Mouse (Mus musculus) erythroblast, adult 5-6 weeks (primary cell): Measurements from ENCODE around the gene Stard7. TPM values are rescaled to one million over a fixed set of nuclear protein-coding genes. Genes with fewer than 3 reads are reported as not detected.
"Not testable (repeated sequence)": the region's sequence is repeated elsewhere in the genome, so short reads cannot be mapped to it uniquely, and the experiment has no call there.

Experiments used
- ATAC-seq: replicated peaks from 2 replicates; pipeline ENCODE4 v1.8.0; 2016; ENCODE audit warnings: moderate number of reproducible peaks, mild to moderate bottlenecking, moderate TSS enrichment, inconsistent platforms; ENCODE audit not compliant: poor library complexity, low FRiP score, severe bottlenecking
- total RNA-seq, 2 experiments: library from RNA; stranded (forward) in 1 of 2; stranded (reverse) in 1 of 2; fragments of 150-400 nt in 1 of 2; fragments of 200-764, 138-1000 nt in 1 of 2; gene quantifications; 2 replicates each; pipeline versions ENCODE4 v1.2.3 to v1.2.4; 2015 to 2017; ENCODE audit warnings: low replicate concordance in 2 of 2

The Stard7 gene
- 13.2 and 15.4 TPM in 2 replicates for total RNA-seq (2015; ENCODE audit: low replicate concordance)
- 23.7 and 33.6 TPM in 2 replicates for total RNA-seq (2017; ENCODE audit: low replicate concordance)

DNA sequence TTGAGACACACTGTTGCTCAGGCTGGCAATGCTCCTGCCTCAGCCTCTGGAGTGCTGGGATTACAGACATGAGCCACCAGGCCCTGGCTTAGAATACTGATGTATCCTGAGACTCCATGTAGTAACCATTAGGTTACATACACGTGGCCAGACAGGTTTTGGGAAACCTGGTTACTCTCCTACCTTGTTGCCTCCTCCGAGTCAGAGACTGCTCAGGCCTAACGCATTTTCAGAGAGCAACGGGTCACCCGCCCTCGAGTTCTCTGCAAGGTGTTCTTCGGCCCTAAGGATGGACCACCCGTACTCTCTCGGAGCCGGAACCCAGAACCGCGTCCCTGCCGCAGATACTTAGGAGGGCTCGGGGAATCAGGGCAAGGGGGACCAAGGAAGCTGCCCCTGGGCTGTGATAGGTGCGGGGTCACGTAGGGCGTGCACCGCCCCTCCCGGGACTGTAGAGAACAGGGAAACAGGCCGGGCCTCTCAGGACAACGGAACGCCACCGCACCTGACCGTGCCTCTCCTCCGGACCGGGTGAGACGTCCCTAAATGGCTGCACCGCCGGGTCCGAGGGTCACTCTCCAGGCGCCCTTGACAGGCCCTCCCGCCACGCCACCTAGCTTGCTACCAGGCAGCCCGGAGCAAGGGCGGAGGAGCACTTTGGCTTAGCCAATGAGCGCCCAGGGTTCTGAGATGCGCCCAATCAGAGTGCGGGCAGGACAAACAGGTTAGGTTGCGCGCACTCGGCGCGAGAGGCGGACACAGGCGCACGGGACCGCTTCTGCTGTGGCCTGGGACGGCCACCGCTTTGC, at the start of gene Stard7:
Gene Stard7 (plus strand): TSS at position 728 of the 809 bp plus-strand sequence.
- ATAC-seq: peak; percentile 95

DNA sequence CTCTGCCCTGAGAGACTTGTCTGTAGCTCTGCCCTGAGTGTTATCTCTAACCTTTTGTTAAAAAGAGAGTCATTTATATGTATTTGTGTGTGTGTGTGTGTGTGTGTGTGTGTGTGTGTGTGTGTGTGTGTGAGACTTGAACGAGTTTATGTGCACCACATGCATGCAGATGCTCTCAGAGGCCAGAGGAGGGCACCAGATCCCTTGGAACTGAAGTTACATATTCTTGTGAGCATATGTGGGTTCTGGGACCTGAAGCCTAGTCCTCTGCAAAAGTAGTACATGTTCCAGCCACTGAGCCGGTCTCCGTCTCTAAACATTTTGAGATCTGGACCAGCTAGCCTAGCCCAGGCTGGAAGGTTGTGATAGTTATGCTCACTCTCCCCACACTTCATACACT, 44.8 kb upstream of the Stard7 start:
- no peak for ATAC-seq

DNA sequence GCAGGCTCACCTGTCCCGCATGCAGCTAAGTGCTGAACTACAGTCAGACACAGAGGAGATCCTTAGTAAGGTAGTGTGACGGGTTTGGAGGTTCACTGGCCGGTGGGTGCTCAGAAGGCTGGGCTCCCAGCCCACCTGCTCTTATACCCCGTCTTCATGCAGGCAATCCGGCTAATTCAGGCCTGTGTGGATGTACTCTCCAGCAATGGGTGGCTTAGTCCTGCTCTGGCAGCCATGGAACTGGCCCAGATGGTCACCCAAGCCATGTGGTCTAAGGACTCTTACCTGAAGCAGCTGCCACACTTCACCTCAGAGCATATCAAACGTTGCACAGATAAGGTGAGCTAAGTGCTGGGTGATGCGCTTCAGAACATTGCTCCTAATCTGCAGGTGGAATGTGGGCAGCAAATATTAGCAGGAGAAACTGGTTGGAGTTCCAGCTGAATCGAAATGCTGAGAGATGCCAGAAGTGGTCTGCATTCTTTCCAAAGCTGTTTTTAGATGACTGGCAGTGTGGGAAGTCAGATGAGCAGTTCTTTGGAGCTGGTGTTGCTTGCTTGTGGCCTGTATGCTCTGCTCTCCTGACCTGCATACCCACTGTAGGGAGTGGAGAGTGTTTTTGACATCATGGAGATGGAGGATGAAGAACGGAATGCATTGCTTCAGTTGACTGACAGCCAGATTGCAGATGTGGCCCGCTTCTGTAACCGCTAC, 32.0 kb upstream of the Stard7 start:
- no peak for ATAC-seq

DNA sequence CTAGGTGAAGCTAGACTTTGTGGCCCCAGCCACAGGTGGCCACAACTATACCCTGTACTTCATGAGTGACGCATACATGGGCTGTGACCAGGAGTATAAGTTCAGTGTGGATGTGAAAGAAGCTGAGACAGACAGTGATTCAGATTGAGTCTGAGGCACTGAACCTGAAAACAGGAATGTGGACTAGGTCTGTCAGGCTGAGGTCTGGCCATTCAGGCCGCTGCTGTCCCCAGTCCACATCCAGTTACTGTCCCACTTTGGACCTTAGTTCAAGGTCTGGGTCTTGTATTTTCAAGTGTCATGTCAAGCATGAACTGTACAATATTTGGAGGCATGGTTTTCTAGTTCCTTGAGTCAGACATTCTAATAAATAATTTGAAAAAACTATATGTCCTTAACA, 30.0 kb upstream of the Stard7 start:
- no peak for ATAC-seq

DNA sequence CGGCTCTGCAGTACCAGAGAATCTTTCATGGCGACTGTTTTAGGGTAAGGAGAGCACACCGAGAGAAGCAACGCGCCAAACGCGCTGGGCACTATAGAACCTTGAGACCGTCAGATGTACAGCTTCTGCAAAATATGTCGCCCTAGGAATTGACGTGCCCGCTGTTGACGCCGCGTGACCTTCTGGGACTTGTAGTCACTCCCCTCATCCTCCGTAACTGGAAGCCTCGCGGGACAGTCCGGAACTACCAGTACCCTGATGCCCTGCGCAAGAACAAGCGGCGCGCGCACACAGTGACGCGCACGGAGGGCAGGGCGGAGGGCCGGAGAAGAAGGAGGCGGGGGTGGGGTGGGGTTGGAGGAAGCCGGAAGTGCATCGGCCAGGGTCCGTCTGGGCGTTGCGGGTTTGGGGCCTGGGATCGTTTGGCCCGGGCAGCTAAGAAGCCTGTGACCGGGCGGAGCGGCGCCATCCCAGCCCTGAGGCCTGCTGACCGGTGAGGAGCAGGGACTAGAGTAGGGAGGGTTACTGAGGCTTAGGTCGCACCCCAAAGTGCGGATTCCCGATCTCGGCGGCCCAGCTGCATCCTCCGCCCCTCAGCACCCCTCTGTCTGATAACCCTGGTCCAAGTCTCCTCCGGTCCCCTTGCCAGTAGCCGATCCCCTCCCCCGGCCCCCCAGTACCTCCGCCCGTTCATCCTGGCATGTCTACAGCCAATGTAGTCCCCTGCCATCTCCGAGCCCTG, 22.3 kb upstream of the Stard7 start, which contains the start of the genes Ciao1 and Tmem127:
Gene Ciao1 (minus strand): TSS at position 225 of the 742 bp plus-strand sequence.
Gene Tmem127 (plus strand): TSS at position 317 of the 742 bp plus-strand sequence.
- peak; percentile 93 for ATAC-seq

DNA sequence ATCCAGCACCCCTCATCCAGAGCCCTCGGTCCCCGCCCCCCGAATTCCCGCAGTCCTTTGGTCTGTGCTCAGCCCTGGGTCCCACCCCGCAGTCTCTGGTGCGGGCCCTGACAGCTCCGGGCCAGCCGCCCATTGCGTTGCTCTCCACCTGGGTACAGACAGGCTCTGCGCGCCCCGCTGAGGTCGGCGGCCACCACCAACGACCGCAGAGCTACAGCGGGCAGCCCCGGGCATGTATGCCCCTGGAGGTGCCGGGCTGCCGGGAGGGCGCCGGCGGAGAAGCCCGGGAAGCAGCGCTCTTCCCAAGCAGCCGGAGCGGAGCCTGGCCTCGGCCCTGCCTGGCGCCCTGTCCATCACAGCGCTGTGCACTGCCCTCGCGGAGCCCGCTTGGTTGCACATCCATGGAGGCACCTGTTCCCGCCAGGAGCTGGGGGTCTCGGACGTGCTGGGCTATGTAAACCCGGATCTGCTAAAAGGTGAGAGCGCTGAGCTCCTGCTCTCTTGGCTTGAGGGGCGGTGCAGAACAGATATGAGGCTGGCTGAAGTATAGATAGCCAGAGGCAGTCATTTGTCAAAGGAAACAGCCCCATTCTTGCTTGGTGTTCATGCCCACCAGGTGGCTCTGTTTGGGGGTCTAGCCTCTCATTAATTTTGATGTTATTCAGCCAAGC, 21.5 kb upstream of the Stard7 start:
- ATAC-seq: peak; percentile 40

DNA sequence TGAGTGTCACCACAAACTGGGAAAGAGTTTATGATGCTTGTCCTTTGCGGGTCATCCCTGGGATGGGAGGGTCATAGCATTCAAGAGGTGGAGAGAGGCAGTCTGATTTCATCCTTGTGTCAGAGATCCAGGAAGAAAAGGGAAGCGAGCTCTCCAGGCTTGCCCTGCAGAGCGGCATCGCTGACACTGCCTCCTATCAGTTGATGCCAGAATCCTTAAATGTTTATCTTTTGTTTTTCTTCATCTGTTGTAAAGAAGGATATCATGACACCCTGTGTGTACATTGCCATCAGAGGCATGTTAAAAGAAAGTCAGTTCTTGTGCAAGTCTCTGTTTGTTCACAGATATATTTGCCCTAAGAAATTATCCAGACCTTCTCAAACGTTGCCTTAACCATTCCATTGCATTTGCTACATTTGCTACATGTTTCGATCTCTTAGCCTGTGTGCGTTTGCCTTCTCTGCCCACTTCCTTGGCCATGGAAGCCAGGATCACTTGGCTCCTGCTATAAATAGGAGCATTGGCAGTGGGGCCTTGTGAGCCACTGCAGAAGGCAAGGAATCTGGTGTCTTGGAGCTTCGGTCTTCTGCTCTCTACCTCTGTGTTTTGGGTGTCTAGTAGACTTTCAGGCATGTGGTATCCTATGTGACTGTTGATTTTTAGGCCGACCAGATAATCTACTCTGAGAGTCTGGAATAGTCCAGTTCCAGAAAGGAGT, 19.6 kb upstream of the Stard7 start:
- no peak for ATAC-seq

DNA sequence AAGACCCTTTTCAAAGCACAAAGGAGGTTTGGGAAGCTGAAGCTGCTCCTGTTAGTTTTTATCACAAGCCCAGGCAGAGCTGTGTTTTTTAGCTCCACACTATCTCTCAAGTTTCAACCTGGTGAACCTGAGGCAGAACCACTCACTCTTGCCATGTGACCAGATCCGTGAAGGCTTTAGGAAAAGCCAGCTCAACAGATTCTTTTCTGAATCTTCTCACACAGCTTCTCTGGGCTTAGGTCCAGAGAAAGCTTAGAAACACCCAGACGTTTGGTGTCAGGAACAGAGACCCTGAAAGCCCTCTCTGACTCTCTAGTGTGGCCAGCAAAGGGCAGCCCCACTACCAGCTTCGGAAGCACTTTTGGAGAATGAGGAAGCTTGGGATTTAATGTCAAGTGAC, 18.6 kb upstream of the Stard7 start:
- ATAC-seq: no peak

DNA sequence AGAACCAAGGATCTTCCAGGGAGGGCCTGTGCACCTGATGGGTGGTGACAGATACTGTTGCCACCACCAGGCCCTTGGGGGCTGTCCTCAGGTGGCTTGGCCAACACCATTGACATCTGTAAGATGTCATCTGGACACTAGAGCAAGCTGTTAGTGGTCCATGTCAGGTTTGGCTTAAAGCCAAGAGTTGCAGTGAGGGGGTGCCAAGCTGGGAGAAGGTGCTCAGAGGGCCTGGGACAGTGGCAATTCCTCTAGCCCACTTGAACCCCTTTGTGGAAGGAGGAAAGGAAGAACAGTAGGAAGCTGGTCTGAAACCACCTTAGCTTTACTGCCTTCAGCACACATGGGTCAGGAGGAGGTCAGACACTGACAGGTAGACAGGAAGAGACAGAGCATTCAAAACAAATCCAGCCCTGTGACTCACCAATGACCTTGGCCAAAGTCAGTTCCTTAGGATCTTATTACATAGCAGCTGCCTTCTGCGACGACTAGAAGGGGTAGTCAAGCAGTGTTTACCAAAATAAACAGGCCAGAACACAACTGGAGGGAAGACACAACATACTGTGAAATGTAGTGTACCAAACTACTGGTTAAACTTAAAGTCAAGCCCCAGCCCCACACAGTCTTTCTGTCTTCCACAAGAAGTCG, 18.0 kb upstream of the Stard7 start:
- no peak for ATAC-seq

DNA sequence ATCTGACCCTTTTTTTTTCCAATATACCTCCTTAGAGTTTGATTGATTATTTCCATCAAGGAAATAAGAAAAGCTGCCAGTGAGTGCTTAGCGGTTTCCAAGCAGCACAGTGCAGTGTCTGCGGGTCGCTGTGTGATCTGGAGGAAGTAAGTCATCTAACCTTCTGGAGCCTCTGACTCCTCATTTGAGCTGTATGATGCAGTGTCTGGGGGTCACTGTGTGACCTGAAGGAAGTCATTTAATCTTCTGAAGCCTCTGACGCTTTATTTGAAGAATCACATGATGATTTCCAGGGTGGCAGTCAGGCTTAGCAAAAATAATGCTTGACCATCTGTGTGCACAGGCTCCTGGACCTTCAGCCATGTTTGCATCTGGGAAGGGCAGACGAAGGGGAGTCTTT, 17.2 kb upstream of the Stard7 start:
- ATAC-seq: no peak

DNA sequence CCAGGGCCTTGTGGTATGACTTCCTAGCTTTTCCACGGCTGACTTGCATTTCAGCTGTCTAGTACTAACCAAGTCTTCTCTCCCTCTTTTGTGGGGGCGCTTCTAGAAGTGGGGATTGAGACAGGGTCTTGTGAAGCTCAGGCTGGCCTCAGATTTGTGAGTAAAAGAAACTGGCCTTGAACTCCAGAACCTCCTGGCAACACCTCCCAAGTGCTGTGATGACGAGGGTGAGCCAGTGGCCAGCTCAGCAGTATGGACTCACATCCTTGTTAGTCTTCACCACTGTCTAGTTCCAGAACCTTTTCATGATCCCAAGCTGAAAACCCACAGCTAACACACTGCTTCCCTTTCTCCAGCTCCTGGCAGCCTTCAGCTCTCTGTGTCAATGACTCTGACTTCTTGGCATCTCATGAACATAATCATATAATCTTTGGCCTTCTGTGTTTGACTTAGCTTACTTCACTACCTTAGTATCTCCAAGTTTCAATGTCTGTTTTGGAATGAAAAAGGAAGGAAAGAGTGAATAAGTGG, 15.3 kb upstream of the Stard7 start:
- no peak for ATAC-seq

DNA sequence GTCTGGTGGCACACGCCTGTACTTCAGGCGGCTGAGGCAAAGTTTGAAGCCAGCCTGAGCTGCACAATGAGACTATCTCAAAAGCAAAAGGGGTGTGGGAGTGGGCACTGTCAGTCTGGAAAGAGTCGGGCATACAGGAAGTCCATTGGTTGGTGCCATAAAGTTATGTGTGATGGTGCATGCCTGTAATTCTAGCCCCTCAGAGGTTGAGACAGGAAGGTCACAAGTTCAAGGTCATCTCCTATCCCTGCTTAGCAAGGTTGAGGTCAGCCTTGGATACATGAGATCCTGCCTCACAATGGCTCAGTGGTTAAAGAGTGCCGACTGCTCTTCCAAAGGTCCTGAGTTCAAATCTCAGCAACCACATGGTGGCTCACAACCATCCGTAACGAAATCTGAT, 14.7 kb upstream of the Stard7 start:
- ATAC-seq: no peak

DNA sequence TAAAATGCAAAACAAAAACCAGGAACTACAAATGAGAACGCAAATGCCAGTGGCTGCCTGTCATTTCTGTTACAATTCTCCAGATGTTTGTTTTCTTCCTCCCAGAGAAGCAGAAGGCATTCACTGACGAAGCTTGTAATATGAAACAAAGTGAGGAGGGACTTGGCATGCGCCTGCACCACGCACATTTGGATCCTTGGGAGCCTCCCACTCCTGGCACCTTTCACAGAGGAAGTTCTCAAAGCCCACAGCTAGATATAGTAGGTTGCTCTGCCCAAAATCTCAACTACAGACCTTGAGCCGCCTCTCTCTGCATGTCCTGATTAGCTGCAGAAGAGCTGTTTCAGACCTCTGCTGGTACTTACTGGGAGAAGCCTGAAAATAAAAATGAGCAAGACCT, 10.7 kb upstream of the Stard7 start:
- no peak for ATAC-seq

DNA sequence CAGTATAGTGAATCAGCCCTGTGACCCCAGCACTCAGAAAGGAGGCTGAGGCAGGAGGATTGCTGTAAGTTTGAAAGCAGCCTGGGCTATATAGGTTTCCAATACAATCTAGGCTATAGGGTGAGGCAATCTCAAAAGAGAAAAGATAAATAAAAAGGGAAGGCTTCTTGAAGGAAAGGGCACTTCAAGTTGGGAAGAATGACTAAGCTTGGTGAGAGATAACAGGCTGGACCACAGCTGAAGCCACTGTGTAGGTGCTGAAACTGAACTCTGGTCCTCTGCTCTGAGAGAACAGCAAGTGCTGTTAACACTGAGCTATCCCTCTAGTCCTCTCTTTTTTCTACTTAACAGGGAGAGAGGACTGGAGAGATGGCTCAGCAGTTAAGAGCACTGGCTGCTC, 7.5 kb upstream of the Stard7 start:
- ATAC-seq: no peak

DNA sequence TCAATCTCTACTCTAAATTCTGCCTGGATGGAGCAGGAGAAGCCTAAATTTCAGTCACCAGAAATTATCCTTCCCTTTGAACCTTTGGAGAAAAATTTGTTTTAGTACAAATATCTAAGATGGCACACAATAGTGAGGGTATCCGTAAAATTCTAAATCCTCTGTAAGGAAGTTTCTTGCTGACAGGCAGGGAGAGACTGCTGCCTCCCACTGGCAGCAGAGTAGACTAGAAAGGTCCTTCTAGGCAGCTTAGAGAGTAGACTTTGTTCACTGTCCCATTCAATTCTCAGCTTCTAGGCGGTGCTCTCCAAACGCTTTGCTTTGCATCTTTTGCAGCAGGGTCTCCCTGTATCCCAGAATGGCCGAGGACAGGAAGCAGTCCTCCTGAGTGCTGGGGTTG, 2.2 kb upstream of the Stard7 start:
- ATAC-seq: no peak

DNA sequence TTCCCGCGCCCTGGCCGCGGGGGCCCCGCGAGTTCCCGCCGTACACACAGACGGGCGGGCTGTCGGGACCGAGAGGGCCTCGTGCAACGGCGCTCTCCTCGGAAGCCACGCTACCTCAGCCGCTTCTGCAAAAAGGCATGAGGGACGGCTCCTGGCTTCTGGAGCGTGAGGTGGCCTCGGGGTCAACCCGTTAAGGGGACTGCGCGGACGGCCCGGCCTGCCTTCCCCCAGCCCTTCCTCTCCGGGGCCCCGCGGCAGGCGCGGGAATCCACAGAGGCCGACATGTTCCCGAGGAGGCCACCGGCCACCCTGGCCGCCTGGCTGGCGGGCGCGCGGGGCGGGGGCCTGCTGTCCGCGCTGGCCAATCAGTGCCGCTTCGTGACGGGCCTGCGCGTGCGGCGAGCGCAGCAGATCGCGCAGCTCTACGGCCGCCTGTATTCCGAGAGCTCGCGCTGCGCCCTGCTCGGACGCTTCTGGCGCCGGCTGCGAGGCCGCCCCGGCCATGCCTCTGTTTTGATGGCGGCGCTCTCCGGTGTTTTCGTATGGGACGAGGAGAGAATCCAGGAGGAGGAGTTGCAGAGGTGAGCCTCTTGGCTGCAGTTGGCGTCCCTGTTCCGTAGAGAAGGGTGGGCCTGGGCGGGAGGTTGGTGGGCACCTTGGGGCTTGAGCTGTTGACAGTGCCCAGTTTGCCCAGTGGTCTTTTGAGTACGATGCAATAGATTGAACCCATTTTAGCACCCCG, 453 bp downstream of the Stard7 start:
- peak; percentile 86 for ATAC-seq

DNA sequence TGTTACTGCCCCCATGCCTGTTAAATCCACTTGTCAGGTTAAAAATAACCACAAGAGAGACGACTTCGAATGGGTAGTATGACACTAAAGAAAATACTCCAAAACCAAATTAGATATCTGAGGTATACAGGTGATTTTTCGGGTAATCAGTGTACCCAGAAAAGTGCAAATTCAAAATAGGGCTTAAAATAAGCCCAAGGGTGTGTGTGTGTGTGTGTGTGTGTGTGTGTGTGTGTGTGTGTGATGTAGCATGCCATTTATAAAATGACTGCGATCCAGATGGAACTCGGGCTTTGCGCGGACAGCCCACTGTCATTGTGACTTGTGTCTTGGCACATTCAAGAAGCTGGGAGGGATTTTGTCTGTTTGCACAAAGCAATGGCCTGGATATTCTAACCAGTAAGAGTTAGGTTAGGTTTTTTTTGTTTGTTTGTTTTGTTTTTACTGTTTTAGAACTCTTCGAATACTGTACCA, 1.1 kb downstream of the Stard7 start:
- ATAC-seq: no peak

DNA sequence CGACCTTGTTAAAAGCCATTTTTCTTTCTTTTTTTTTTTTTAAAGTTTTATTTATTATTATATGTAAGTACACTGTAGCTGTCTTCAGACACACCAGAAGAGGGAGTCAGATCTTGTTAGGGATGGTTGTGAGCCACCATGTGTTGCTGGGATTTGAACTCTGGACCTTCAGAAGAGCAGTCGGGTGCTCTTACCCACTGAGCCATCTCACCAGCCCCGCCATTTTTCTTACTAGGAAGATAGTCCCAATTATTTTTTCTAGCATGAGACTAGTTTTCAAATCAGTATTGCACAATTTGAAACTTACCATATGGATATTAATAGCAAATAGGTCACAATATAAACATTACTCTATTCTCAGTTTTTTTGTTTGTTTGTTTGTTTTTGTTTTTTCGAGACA, 2.0 kb downstream of the Stard7 start:
- ATAC-seq: not testable (repeated sequence)
